Mouse (Mus musculus) midbrain, embryonic 13.5 days (tissue): ENCODE measurements around the gene Wdr92. TPM values are rescaled to one million over a fixed set of nuclear protein-coding genes. Genes with fewer than 3 reads are reported as not detected.

Experiments used
- ATAC-seq: fragments of 200-750 bp; cut with Nextera tagmentation; 2 replicates; pipeline ENCODE4 v1.8.0; 2017; ENCODE audit warnings: mild to moderate bottlenecking, moderate TSS enrichment, moderate library complexity
- H3K27ac ChIP-seq: fragments of 300-500 bp; sonication (generic); 2 replicates; pipeline ENCODE4 v1.5.1; 2015; ENCODE audit warnings: inconsistent platforms, mild to moderate bottlenecking, moderate library complexity
- H3K27me3 ChIP-seq: fragments of 300-500 bp; sonication (generic); 2 replicates; pipeline ENCODE4 v1.6.1; 2015; ENCODE audit warnings: mild to moderate bottlenecking, inconsistent platforms
- H3K36me3 ChIP-seq: fragments of 300-500 bp; sonication (generic); 2 replicates; pipeline ENCODE4 v1.6.1; 2015; ENCODE audit warnings: mild to moderate bottlenecking, inconsistent platforms
- H3K4me1 ChIP-seq: fragments of 300-500 bp; sonication (generic); replicated peaks from 2 replicates; pipeline ENCODE4 v1.6.1; 2015; ENCODE audit warnings: inconsistent platforms
- H3K4me2 ChIP-seq: fragments of 300-500 bp; sonication (generic); replicated peaks from 2 replicates; pipeline ENCODE4 v1.6.1; 2015; ENCODE audit warnings: moderate library complexity, mild to moderate bottlenecking, inconsistent platforms
- H3K4me3 ChIP-seq: fragments of 300-500 bp; sonication (generic); replicated peaks from 2 replicates; pipeline ENCODE4 v1.5.1; 2015; ENCODE audit warnings: mild to moderate bottlenecking, inconsistent platforms
- H3K9ac ChIP-seq: fragments of 300-500 bp; sonication (generic); replicated peaks from 2 replicates; pipeline ENCODE4 v1.6.1; 2015; ENCODE audit warnings: mild to moderate bottlenecking, inconsistent platforms
- H3K9me3 ChIP-seq: fragments of 300-500 bp; sonication (generic); 2 replicates; pipeline ENCODE4 v1.6.1; 2016; ENCODE audit warnings: mild to moderate bottlenecking, inconsistent platforms
- WGBS: fragments of 180-500 bp; shearing (Covaris S2); methylation state at CpG from one replicate; pipeline ENCODE4 v1.1.7; 2015; 5-methylcytosine and 5-hydroxymethylcytosine counted together
- polyA plus RNA-seq: library from polyadenylated mRNA; unstranded; fragments of >200 nt; fragmentation: Nextera tagmentation; extraction: Ambion mirVana; gene quantifications from 2 replicates; pipeline ENCODE4 v1.2.1, GENCODE M21; 2015

The Wdr92 gene
- polyA plus RNA-seq: 22.5 and 23.0 TPM in 2 replicates

- ATAC-seq: no peak
- Histone ChIP-seq H3K9ac (no peak within 1 kb of the TSS), H3K36me3 (0 out of 2 replicates have a peak, but pooled peaks cover 3% of the 10 kb centered on the region), H3K4me1 (peaks cover 8% of the 10 kb centered on the region; the same call in 1 of the 2 replicates), H3K4me3 (no peak within 1 kb of the TSS), H3K4me2 (no peak within 1 kb of the TSS), H3K9me3 (no peaks in the 10 kb centered on the region), H3K27me3 (no peaks in the 10 kb centered on the region), H3K27ac (no peak within 1 kb of the TSS)
- WGBS: 75% methylated on average over 3 of the region's 3 CpGs
These were observed at the start of gene Wdr92 for GRCm38 (mm10) chr11:17181807-17182206. Gene Wdr92 (plus strand): TSS chr11:17182107.

GRCm38 (mm10) chr11:17135638-17136037 is 46.3 kb upstream of the Wdr92 start:
- H3K4me1 ChIP-seq: peaks cover 7% of the 10 kb centered on the region
- no peak overlapping the region for H3K27ac ChIP-seq
- no peaks in the 10 kb centered on the region for H3K9me3 ChIP-seq
- no peak overlapping the region for H3K4me3 ChIP-seq
- H3K4me2 ChIP-seq: 0 out of 2 replicates have a peak overlapping the region, but pooled peaks have one; percentile 9
- 7% methylated on average over 6 of the region's 6 CpGs for WGBS
- H3K9ac ChIP-seq: no peak overlapping the region
- peaks cover 3% of the 10 kb centered on the region; the same call in 1 of the 2 replicates for H3K27me3 ChIP-seq
- no peak for ATAC-seq
- H3K36me3 ChIP-seq: no peaks in the 10 kb centered on the region

- Histone ChIP-seq H3K4me2 (no peak overlapping the region), H3K36me3 (no peaks in the 10 kb centered on the region), H3K27me3 (peaks cover 3% of the 10 kb centered on the region; the same call in 1 of the 2 replicates), H3K27ac (no peak overlapping the region), H3K4me3 (no peak overlapping the region), H3K9me3 (no peaks in the 10 kb centered on the region), H3K4me1 (peaks cover 7% of the 10 kb centered on the region), H3K9ac (no peak overlapping the region)
- no peak for ATAC-seq
- 70% methylated on average over 6 of the region's 6 CpGs for WGBS
These were observed 43.4 kb upstream of the Wdr92 start for GRCm38 (mm10) chr11:17138306-17139033.

GRCm38 (mm10) chr11:17158858-17159737 is 22.8 kb upstream of the Wdr92 start, which contains the start of gene Ppp3r1:
Gene Ppp3r1 (plus strand): TSS chr11:17159263.
- Histone ChIP-seq H3K4me2 (peak within 1 kb of the TSS; percentile 75), H3K4me1 (peaks cover 39% of the 10 kb centered on the region), H3K9me3 (no peaks in the 10 kb centered on the region), H3K4me3 (peak within 1 kb of the TSS; percentile 99), H3K36me3 (no peaks in the 10 kb centered on the region), H3K27ac (peak within 1 kb of the TSS; percentile 95), H3K27me3 (no peaks in the 10 kb centered on the region), H3K9ac (peak within 1 kb of the TSS; percentile 99)
- peak; percentile 98 for ATAC-seq
- WGBS: under 1% methylated on average over 83 of the region's 89 CpGs

- WGBS: under 1% methylated on average over 44 of the region's 46 CpGs
- H3K27ac ChIP-seq: peak overlapping the region; percentile 95
- peak overlapping the region; percentile 75 for H3K4me2 ChIP-seq
- H3K4me1 ChIP-seq: peaks cover 42% of the 10 kb centered on the region
- ATAC-seq: no peak; the same call in 1 of the 2 replicates
- no peaks in the 10 kb centered on the region for H3K36me3 ChIP-seq
- no peaks in the 10 kb centered on the region for H3K9me3 ChIP-seq
- H3K9ac ChIP-seq: peak overlapping the region; percentile 99
- no peaks in the 10 kb centered on the region for H3K27me3 ChIP-seq
- peak overlapping the region; percentile 99 for H3K4me3 ChIP-seq
These were observed 22.1 kb upstream of the Wdr92 start for GRCm38 (mm10) chr11:17159738-17160241.

GRCm38 (mm10) chr11:17160242-17160641 is 21.7 kb upstream of the Wdr92 start:
- peak overlapping the region; percentile 75 for H3K4me2 ChIP-seq
- no peaks in the 10 kb centered on the region for H3K36me3 ChIP-seq
- peak overlapping the region; percentile 95 for H3K27ac ChIP-seq
- H3K9ac ChIP-seq: peak overlapping the region; percentile 99
- H3K27me3 ChIP-seq: no peaks in the 10 kb centered on the region
- 4% methylated on average over 12 of the region's 12 CpGs for WGBS
- no peak for ATAC-seq
- peak overlapping the region; percentile 99 for H3K4me3 ChIP-seq
- H3K9me3 ChIP-seq: no peaks in the 10 kb centered on the region
- peaks cover 44% of the 10 kb centered on the region for H3K4me1 ChIP-seq

- Histone ChIP-seq H3K9me3 (no peaks in the 10 kb centered on the region), H3K27me3 (no peaks in the 10 kb centered on the region), H3K4me1 (peaks cover 47% of the 10 kb centered on the region)
These were observed 18.0 kb upstream of the Wdr92 start for GRCm38 (mm10) chr11:17163956-17164355.

GRCm38 (mm10) chr11:17166627-17167026 is 15.3 kb upstream of the Wdr92 start:
- Histone ChIP-seq H3K36me3 (no peaks in the 10 kb centered on the region), H3K9ac (no peak overlapping the region), H3K4me2 (no peak overlapping the region), H3K4me3 (no peak overlapping the region), H3K27me3 (no peaks in the 10 kb centered on the region), H3K4me1 (peaks cover 40% of the 10 kb centered on the region), H3K9me3 (no peaks in the 10 kb centered on the region), H3K27ac (no peak overlapping the region)
- ATAC-seq: no peak
- 89% methylated on average over 7 of the region's 7 CpGs for WGBS

More at GRCm38 (mm10) chr11:17163956-17164355, 18.0 kb upstream of the Wdr92 start:
- Histone ChIP-seq H3K4me3 (no peak overlapping the region), H3K27ac (no peak overlapping the region), H3K9ac (no peak overlapping the region), H3K36me3 (no peaks in the 10 kb centered on the region), H3K4me2 (no peak overlapping the region)
- no peak for ATAC-seq
- 57% methylated on average over 1 of the region's 1 CpGs for WGBS

- Histone ChIP-seq H3K27ac (no peak overlapping the region), H3K4me1 (peaks cover 18% of the 10 kb centered on the region; the same call in 1 of the 2 replicates), H3K36me3 (peaks cover 4% of the 10 kb centered on the region; the same call in 1 of the 2 replicates), H3K4me3 (no peak overlapping the region), H3K9ac (no peak overlapping the region), H3K4me2 (no peak overlapping the region), H3K9me3 (peaks cover 6% of the 10 kb centered on the region; the same call in 1 of the 2 replicates), H3K27me3 (no peaks in the 10 kb centered on the region)
- 93% methylated on average over 2 of the region's 2 CpGs for WGBS
- no peak for ATAC-seq
These were observed 12.6 kb upstream of the Wdr92 start for GRCm38 (mm10) chr11:17169262-17169661.

- H3K4me2 ChIP-seq: no peak overlapping the region
- H3K27me3 ChIP-seq: no peaks in the 10 kb centered on the region
- no peak overlapping the region for H3K4me3 ChIP-seq
- peaks cover 15% of the 10 kb centered on the region; the same call in 1 of the 2 replicates for H3K4me1 ChIP-seq
- WGBS: 86% methylated on average over 1 of the region's 1 CpGs
- H3K36me3 ChIP-seq: peaks cover 4% of the 10 kb centered on the region; the same call in 1 of the 2 replicates
- ATAC-seq: 0 out of 2 replicates have a peak, but pooled peaks have one; percentile 9
- H3K9ac ChIP-seq: no peak overlapping the region
- peaks cover 6% of the 10 kb centered on the region; the same call in 1 of the 2 replicates for H3K9me3 ChIP-seq
- no peak overlapping the region for H3K27ac ChIP-seq
These were observed 10.8 kb upstream of the Wdr92 start for GRCm38 (mm10) chr11:17170938-17171729.

GRCm38 (mm10) chr11:17172300-17172699 is 9.6 kb upstream of the Wdr92 start:
- no peak overlapping the region for H3K4me2 ChIP-seq
- H3K27me3 ChIP-seq: no peaks in the 10 kb centered on the region
- no peak overlapping the region for H3K27ac ChIP-seq
- WGBS: 97% methylated on average over 4 of the region's 4 CpGs
- peaks cover 6% of the 10 kb centered on the region; the same call in 1 of the 2 replicates for H3K9me3 ChIP-seq
- H3K4me1 ChIP-seq: peaks cover 10% of the 10 kb centered on the region; the same call in 1 of the 2 replicates
- no peak overlapping the region for H3K4me3 ChIP-seq
- H3K9ac ChIP-seq: no peak overlapping the region
- H3K36me3 ChIP-seq: peaks cover 4% of the 10 kb centered on the region; the same call in 1 of the 2 replicates
- no peak for ATAC-seq
